Mouse (Mus musculus): ENCODE results near the gene Dcaf11.

The Dcaf11 gene

GRCm38 (mm10) chr14:55615876-55616275, 56.1 kb downstream of the Dcaf11 start:
- no peak for DNase-seq (ENCODE audit: low read depth, low spot score)

- no peak for DNase-seq (ENCODE audit: low read depth, low spot score)
Measured at GRCm38 (mm10) chr14:55616844-55617243, 57.0 kb downstream of the Dcaf11 start.

- DNase-seq (ENCODE audit: low read depth, low spot score): no peak
Measured at GRCm38 (mm10) chr14:55617822-55618221, 58.0 kb downstream of the Dcaf11 start, which contains the start of gene Rec8. Gene Rec8 (plus strand): TSS chr14:55618037.

- DNase-seq (ENCODE audit: low read depth, low spot score): no peak
Measured at GRCm38 (mm10) chr14:55618486-55619195, 58.8 kb downstream of the Dcaf11 start.
